Mouse (Mus musculus) brown adipose tissue, adult 24 weeks (tissue): ENCODE results near the gene Castor1. TPM values are rescaled to one million over a fixed set of nuclear protein-coding genes. Genes with fewer than 3 reads are reported as not detected.
A peak's percentile ranks its signal among the peaks of the same experiment; 100 is the strongest.

Experiments used
- H3K27ac ChIP-seq: fragments of 200-500 bp; replicated peaks from 2 replicates; pipeline ENCODE4 v1.5.1; 2012; ENCODE audit warnings: low read depth, mild to moderate bottlenecking, low read length
- H3K4me1 ChIP-seq: fragments of 200-500 bp; 2 replicates; pipeline ENCODE4 v1.6.1; 2012; ENCODE audit warnings: low read length, mixed read lengths; ENCODE audit not compliant: control insufficient read depth, insufficient read depth, insufficient read length
- H3K4me3 ChIP-seq: fragments of 200-500 bp; 2 replicates; pipeline ENCODE4 v1.5.1; 2012; ENCODE audit warnings: low read depth, mild to moderate bottlenecking, low read length, moderate library complexity; ENCODE audit not compliant: insufficient read depth
- polyA plus RNA-seq: library from polyadenylated mRNA; stranded (reverse); fragments of >200 nt; gene quantifications from 2 replicates; pipeline ENCODE4 v1.2.4, GENCODE M21; 2012; ENCODE audit not compliant: missing spikeins, insufficient read depth, insufficient read length

Gene Castor1
- polyA plus RNA-seq, 1 experiment = 2.4 TPM

GRCm38 (mm10) chr11:4236546-4237067, 18.6 kb downstream of the Castor1 start:
- Histone ChIP-seq H3K27ac (no peak overlapping the region), H3K4me3 (peak overlapping the region; percentile 24), H3K4me1 (no peaks in the 10 kb centered on the region)

- no peak overlapping the region for H3K27ac ChIP-seq
- peak overlapping the region; percentile 23 for H3K4me3 ChIP-seq
- H3K4me1 ChIP-seq = no peaks in the 10 kb centered on the region
These were observed 19.4 kb downstream of the Castor1 start for GRCm38 (mm10) chr11:4237389-4237912.

GRCm38 (mm10) chr11:4238167-4238566, 20.1 kb downstream of the Castor1 start:
- Histone ChIP-seq H3K27ac (no peak overlapping the region), H3K4me3 (no peak overlapping the region), H3K4me1 (no peaks in the 10 kb centered on the region)

- Histone ChIP-seq H3K4me3 (no peak overlapping the region), H3K27ac (no peak overlapping the region), H3K4me1 (no peaks in the 10 kb centered on the region)
These were observed 21.7 kb downstream of the Castor1 start for GRCm38 (mm10) chr11:4239691-4240090.

- H3K4me1 ChIP-seq = no peaks in the 10 kb centered on the region
- H3K4me3 ChIP-seq = no peak overlapping the region
- H3K27ac ChIP-seq = no peak overlapping the region
These were observed 22.1 kb downstream of the Castor1 start for GRCm38 (mm10) chr11:4240151-4240550.

- H3K4me3 ChIP-seq = no peak overlapping the region
These were observed 23.2 kb downstream of the Castor1 start for GRCm38 (mm10) chr11:4241180-4241579.

GRCm38 (mm10) chr11:4246126-4246525, 28.1 kb downstream of the Castor1 start:
- H3K27ac ChIP-seq = no peak overlapping the region
- H3K4me3 ChIP-seq = no peak overlapping the region
- no peaks in the 10 kb centered on the region for H3K4me1 ChIP-seq

More at GRCm38 (mm10) chr11:4241180-4241579, 23.2 kb downstream of the Castor1 start:
- Histone ChIP-seq H3K27ac (no peak overlapping the region), H3K4me1 (no peaks in the 10 kb centered on the region)

GRCm38 (mm10) chr11:4246623-4247022, 28.6 kb downstream of the Castor1 start:
- H3K27ac ChIP-seq = no peak overlapping the region
- no peak overlapping the region for H3K4me3 ChIP-seq
- H3K4me1 ChIP-seq = no peaks in the 10 kb centered on the region

GRCm38 (mm10) chr11:4247201-4247959, 29.4 kb downstream of the Castor1 start:
- H3K27ac ChIP-seq = no peak overlapping the region
- no peaks in the 10 kb centered on the region for H3K4me1 ChIP-seq
- no peak overlapping the region for H3K4me3 ChIP-seq

- Histone ChIP-seq H3K4me3 (no peak overlapping the region), H3K27ac (no peak overlapping the region), H3K4me1 (no peaks in the 10 kb centered on the region)
These were observed 31.1 kb downstream of the Castor1 start for GRCm38 (mm10) chr11:4249151-4249550.

GRCm38 (mm10) chr11:4250290-4250689, 32.3 kb downstream of the Castor1 start:
- Histone ChIP-seq H3K4me3 (no peak overlapping the region), H3K4me1 (no peaks in the 10 kb centered on the region), H3K27ac (no peak overlapping the region)

- no peaks in the 10 kb centered on the region for H3K4me1 ChIP-seq
- H3K4me3 ChIP-seq = no peak overlapping the region
- no peak overlapping the region for H3K27ac ChIP-seq
These were observed 33.4 kb downstream of the Castor1 start for GRCm38 (mm10) chr11:4251376-4251775.

- no peak overlapping the region for H3K27ac ChIP-seq
- H3K4me3 ChIP-seq = no peak overlapping the region
- H3K4me1 ChIP-seq = no peaks in the 10 kb centered on the region
These were observed 34.9 kb downstream of the Castor1 start for GRCm38 (mm10) chr11:4252886-4253285.

GRCm38 (mm10) chr11:4256846-4257607, 39.0 kb downstream of the Castor1 start, which contains the start of gene Lif:
TSS of gene Lif (plus strand) at chr11:4257557.
- H3K27ac ChIP-seq = no peak within 1 kb of the TSS
- H3K4me3 ChIP-seq = no peak within 1 kb of the TSS
- peaks cover 8% of the 10 kb centered on the region for H3K4me1 ChIP-seq

GRCm38 (mm10) chr11:4257756-4258155, 39.7 kb downstream of the Castor1 start:
- H3K4me1 ChIP-seq = peaks cover 8% of the 10 kb centered on the region
- H3K27ac ChIP-seq = no peak overlapping the region
- no peak overlapping the region for H3K4me3 ChIP-seq
